Mouse (Mus musculus) activated CD4-positive, CD25-positive, alpha-beta regulatory T cell, adult 4 months (primary cell): ENCODE data around the gene Ankdd1a. TPM values are rescaled to one million over a fixed set of nuclear protein-coding genes. Genes with fewer than 3 reads are reported as not detected.

ENCODE experiments used
- ATAC-seq: one replicate; pipeline ENCODE4 v1.8.0; 2017
- polyA plus RNA-seq, 2 experiments: library from polyadenylated mRNA; unstranded; fragments of 100-300 nt; shearing (Covaris generic); gene quantifications; one replicate each; pipeline ENCODE4 v1.2.1; 2017

Ankdd1a gene
- polyA plus RNA-seq, 2 experiments from 2014 or later: 0.37 TPM; not detected in 1

DNA sequence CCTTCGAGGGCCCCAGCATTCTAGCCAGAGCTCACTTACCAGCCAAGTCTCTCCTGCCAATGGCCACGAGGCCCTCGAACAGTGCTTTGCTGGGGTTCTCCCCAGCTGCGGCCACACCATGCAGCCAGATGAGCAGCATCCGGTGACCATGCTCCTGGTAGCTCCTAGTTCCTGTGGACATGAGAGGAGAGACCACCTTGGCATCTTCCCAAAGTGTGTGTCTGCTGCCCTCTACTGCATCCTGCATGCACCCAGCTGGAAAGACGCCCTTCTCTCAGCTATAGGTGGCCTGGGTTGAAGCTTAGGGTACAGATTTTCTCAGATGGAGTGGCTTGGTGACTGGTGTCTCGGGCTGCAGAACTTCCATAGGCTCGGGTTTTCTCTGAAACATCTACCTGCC, 17.8 kb downstream of the Ankdd1a start:
- no peak for ATAC-seq

DNA sequence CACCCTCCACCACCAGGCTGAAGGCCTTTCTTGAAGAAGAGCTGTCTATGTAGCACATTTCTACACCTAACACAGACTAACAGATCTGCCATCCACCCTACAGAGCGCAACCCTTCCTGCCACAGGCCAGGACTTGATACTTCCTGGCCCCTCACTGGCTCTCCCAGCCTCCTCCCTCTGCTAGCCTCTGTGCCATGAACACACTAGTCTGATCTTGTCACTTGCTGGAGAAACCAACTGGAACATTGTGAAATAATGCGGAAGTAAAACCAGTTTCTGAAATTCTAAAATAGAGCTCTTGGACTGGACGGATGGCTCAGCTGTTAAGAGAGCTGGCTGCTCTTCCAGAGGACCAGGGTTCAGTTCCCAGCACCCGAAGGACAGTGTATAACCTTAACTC, 27.1 kb downstream of the Ankdd1a start:
- no peak for ATAC-seq

DNA sequence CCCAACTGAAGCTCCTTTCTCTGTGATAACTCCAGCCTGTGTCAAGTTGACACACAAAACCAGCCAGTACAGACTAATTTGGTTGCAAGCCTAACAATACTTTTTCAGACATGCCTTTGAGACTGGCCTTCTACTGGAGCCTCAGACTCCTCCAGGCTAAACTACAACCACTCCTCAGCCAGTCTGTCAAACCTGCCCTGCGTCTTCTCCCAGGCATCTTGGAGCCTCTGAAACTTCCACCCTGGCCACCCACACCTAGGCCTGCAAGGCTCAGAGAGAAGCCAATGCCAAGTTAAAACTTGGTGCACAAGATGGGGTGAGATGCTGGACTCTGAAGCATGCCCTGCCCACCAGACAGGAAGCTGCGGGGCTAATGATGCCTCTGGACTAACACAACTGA, 27.6 kb downstream of the Ankdd1a start:
- no peak for ATAC-seq

DNA sequence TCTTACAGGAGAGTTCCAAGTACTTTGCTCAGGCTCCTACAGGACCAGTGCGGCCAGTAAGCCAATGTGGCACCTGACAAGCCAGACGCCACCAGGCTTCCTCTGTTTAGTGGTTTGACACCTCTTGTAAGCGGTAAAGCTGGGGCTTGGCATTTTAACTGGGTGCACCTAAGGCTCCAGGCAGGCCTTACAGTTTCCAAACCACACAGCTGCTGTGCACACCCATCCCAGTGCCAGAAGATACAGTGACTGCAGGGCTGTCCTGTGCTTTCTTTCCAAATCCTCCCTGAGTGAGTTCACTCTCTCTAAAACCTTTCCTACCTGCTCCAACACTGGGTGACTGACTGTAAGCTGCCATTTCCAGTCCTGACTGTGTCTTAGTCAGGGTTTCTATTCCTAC, 28.5 kb downstream of the Ankdd1a start:
- no peak for ATAC-seq

DNA sequence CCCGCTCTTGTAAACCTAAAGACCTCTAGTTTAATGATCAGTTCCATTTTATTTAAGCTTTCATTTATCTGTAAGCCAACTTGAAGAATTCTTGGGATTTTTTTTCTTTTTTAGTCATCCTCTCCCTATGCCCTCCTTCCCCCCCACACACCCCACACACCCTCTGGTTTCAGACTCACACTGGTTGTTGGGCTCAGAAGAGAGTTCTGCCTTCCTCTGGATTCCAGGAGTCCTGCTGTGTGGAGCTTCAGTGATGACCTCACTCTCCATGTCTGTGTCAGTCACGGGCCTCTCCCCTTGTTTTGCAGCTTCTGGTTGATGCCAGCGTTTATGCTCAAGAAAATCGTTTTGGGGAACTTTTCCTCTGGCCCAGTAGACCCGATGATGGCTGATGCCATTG, 39.9 kb downstream of the Ankdd1a start:
- ATAC-seq: no peak

DNA sequence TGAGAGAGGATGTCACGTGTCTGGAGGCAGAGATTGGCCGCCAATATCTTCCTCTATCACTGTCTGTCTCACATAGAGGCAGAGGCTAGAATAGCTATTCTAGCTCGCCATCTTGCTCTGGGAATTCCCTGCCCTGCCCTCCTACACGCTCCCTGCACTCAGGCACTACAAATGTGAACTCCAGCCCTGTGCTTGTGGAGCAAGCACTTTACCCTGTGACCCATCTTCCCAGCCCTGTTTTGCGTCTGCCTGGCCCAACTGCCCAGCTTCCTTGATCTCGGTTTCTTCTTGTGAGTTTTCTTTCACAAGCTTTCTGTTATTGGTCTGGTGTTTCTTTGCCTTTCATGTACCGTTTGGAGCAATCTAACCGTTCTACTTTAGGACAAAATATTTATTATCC, 40.8 kb downstream of the Ankdd1a start:
- ATAC-seq: no peak

DNA sequence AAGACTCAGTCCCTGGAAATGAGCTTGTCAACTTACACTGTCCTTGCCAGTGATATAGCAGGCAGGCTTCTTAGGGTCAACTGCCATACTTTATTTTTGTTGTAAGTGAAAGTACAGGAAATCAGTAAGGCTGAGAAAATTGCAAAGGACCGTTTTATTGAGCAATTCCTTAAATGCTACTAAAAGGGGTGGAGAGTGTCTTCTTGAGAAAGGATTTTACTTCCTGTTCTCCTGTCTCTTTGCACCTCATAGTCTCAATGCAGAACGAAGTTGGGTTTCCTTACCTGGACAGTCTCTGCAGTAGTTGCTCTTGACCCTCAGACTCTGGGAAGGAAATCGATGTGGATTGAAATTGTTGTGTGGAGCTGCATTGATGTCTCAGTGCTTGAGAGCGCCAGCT, 47.2 kb downstream of the Ankdd1a start:
- no peak for ATAC-seq

GRCm38 (mm10) chr9:65467686-65468085, 52.3 kb downstream of the Ankdd1a start:
- no peak for ATAC-seq

GRCm38 (mm10) chr9:65465241-65465640, 54.8 kb downstream of the Ankdd1a start:
- ATAC-seq: no peak

DNA sequence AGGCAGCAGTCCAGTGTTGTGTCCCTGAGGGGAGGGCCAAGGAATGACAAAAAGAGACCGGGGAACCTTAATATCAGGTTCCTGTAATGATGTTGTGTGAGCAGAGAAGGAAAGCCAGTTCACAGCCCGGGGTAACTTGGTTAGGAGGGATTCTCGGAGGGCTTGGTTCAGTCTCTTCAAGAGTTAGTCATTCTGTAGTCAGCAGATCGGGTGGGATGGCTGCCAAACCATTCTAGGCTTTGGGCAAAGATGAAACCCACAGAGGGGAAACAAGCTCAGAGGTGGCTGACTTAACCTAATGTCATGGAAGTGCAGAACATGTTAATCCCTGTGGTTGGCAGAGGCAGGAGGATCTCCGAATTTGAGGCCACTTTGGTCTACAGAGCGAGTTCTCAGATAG, 55.8 kb downstream of the Ankdd1a start:
- no peak for ATAC-seq

DNA sequence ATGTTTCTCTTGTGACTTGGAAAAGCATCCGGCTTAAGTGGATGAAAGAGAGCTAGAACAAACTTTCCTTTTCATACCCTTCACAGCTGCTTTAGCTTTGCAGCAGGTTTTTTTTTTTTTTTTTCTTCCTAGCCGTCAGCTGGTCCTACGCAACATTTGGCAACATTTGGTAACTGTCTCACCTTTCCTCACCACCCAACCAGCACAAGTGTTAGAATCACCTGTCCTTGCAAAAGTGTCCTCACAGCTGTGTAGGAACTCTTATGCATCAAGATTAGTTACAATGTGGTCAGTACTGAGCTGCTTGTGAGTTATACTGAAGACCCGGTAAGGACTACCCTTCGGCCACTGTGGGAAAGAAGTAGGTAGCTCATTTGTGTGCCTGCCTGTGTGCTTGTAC, 57.4 kb downstream of the Ankdd1a start:
- ATAC-seq: no peak

DNA sequence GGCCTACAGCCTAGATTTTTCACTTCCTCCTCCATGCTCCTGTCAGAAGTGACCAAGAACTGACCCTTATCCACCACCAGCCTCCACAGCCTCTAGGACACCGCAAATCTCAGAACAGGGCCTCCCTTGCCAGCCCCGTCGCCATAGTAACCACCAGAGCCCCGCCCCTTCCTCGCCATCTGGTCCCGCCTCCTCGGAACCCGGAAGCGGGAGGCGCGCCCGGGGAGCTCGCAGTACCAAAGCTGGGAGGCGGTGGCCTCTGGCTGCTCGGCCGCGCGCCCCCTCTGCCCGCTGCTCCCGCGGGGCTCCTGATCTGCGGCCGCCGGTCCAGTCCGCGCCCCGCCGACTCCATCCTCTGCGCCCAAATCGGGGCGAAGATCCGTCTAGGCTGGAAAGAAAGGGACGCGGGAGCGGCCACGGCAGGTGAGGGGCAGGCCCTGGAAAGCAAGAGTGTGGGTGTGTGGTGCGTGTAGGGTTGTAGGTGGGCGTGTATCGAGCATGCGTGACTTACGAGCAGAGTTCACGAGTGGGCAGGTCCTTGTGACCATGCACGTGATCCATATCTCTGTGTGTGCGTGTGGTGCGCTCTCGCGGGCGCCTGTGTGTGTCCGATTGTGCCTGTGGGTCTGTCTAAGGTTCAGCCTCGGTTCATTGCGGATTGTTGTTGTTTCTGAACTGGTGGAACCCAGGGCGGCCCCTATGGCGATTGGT, 59.1 kb downstream of the Ankdd1a start, which contains the start of gene Spg21:
TSS of gene Spg21 (plus strand) at position 216 of the 711 bp plus-strand sequence.
- ATAC-seq: peak; percentile 94

DNA sequence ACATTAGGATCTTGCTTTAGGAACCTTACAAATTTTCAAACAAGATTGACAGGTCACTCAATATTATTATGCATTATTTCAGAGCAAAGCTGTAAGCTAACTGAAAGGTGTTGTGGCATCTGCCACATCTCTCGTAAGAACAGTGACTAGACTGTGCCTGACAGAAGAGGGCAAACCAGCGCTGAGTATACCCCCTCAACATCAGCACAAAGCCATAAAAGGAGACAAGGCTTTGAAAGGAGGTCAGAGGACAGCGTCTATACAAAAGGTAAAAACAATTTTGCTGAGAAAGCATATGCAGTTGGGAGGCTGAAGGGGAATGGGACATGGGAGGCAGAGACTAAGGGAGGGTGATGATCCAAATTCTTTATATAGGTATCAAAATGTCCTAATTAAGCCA, 59.8 kb downstream of the Ankdd1a start:
- no peak for ATAC-seq

DNA sequence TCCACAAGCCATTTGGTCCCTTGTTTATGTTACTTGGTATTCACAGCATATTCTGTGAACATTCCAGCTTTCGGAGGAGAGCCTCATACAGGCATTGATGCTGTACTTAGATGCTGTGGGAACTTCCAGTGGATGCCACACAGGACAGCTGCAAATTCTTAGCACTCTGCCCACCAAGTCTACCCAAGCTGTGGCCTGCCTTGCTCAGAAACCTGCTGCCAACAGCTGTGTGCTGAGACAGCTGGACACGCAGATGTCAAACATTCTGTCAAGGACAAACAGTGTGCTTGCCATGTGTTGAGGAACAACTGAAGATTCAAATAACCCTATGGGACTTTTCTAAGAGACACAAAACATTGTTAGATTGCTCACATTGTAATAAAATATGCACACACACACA, 61.0 kb downstream of the Ankdd1a start:
- ATAC-seq: no peak

DNA sequence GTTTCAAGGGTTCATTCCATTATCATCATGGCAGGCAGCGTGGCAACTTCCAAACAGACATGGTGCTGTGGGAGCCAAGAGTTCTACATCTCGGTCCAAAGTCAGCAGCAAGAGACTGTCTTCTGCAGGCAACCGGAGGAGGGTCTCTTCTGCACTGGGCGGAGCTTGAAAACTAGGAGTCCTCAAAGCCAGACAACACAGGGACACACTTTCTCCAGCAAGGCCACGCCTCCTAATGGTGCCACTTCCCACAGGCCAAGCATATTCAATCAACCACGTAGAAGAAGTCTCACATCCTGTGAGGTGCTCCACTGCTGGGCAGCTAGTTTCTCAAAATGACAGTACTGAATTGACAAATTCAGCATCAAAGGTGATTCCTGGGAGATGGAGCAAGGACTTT, 72.0 kb downstream of the Ankdd1a start:
- no peak for ATAC-seq

- ATAC-seq: no peak
These were observed 75.3 kb downstream of the Ankdd1a start for GRCm38 (mm10) chr9:65444692-65445091.

Other genes with a start within 250 kb of the Ankdd1a start
- gene Clpx, start 225.9 kb downstream of the Ankdd1a start, polyA plus RNA-seq: 10 to 100 TPM; 35.1 to 35.3 TPM
- gene Pdcd7, start 174.1 kb downstream of the Ankdd1a start, polyA plus RNA-seq: 1 to 10 TPM; 4.1 to 5.0 TPM
- not detected for gene Ubap1l, start 159.2 kb downstream of the Ankdd1a start, polyA plus RNA-seq
- not detected for gene Kbtbd13, start 128.5 kb downstream of the Ankdd1a start, polyA plus RNA-seq
- gene Rasl12, start 121.7 kb downstream of the Ankdd1a start, polyA plus RNA-seq: under 1 TPM in 1 of 2 experiments, not detected in 1; 0.19 TPM
- gene Slc51b, start 97.2 kb downstream of the Ankdd1a start, polyA plus RNA-seq: not detected
- 10 to 100 TPM; 23.1 to 29.6 TPM for gene Mtfmt, start 84.4 kb downstream of the Ankdd1a start, polyA plus RNA-seq
- gene Spg21, start 59.2 kb downstream of the Ankdd1a start, polyA plus RNA-seq: 10 to 100 TPM; 73.7 to 88.9 TPM
- 10 to 100 TPM; 48.8 to 64.6 TPM for gene Plekho2, start 59.8 kb upstream of the Ankdd1a start, polyA plus RNA-seq
- gene Pif1, start 67.0 kb upstream of the Ankdd1a start, polyA plus RNA-seq: 1 to 10 TPM; 2.4 to 2.6 TPM
- gene Rbpms2, start 109.5 kb upstream of the Ankdd1a start, polyA plus RNA-seq: 1 to 10 TPM in 1 of 2 experiments, under 1 TPM in 1; 0.65 to 1.1 TPM
- gene Oaz2, start 147.8 kb upstream of the Ankdd1a start, polyA plus RNA-seq: 10 to 100 TPM; 32.3 to 36.5 TPM